Mouse (Mus musculus): ENCODE results near the gene Lrrc25.

Gene Lrrc25

DNA sequence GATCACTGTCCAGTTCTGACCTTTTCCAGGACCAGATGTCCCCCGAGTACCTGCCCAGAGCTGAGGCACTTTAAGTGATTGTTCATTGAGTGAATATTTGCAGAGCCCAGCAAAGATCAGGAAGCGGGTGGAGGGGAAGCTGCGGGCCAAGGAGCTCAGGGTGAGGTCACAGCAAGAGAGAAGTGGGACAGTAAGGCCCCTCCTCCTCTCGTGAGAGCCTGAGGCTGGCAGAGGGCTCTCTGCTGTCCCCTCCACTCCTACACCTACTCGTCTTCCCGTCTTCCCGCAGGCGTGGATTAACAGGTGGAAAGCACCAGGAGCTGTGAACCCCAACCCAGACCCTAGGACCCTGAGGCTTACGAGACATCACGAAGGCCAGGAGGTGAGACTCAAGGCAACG lies 690 bp downstream of the Lrrc25 start:
- peak in 1 of 2 experiments; percentile 49 for DNase-seq (ENCODE audit: low spot score in 2 of 2)

DNA sequence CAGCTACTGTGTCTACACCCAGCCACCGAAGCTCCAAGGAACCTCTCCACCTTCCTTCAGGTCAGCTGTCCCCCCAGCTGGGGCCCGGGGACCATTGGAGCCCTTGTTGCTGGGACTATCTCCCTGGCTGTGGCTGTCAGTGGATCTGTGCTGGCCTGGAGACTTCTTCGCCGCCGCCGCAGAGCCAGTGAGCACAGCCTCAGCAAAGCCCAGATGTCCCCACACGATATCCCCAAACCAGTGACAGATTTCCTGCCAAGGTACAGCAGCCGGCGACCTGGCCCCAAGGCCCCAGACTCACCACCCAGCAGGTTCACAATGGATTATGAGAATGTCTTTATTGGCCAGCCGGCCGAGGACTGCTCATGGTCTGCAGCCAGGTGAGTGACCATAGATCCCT lies 2.0 kb downstream of the Lrrc25 start:
- DNase-seq (ENCODE audit: low spot score in 2 of 2), result peak in 1 of 2 experiments; percentile 53

DNA sequence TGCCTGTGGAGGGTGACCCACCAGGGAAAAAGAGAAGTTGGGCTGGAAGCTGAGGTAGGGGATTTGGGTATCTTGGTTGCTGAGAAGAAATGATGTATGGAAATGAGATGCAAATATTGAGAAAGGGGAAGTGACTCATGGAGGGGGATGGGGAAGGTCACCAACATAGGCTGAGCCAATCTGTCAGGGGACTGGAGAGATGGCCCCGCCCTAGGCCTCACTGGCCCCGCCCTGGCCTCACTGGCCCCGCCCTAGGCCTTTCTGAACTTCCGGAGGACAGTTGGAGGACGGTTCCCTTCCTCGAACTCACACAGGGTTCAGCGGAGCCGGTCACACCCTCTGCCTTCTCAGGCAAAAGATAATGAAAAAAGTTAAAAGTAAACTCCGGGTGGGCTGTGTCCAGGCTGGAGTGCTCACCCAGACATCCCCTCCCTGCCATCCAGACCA lies 3.0 kb downstream of the Lrrc25 start:
- DNase-seq (ENCODE audit: low spot score in 2 of 2), result peak; percentile 73 to 91

DNA sequence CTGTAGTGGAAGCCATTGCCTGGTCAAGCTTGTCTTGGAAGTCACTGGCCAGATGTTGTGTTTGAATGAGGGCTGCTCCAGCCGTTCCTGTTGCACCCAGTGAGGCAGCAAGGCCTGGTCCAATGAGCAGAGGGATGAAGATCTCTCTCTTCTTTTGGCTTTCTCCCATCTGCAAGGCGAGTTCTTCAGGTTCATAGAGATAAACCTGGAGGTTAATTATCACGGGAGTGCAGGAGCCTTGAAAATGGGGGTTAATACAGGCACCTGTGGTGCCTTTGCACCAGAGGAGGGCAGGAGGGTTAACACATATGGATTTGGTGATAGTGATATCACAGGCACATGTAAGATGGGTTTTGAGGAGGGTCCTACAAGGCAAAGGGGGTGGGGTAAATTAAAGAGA lies 6.3 kb downstream of the Lrrc25 start:
- DNase-seq (ENCODE audit: low spot score in 2 of 2), result peak; percentile 42 to 46

DNA sequence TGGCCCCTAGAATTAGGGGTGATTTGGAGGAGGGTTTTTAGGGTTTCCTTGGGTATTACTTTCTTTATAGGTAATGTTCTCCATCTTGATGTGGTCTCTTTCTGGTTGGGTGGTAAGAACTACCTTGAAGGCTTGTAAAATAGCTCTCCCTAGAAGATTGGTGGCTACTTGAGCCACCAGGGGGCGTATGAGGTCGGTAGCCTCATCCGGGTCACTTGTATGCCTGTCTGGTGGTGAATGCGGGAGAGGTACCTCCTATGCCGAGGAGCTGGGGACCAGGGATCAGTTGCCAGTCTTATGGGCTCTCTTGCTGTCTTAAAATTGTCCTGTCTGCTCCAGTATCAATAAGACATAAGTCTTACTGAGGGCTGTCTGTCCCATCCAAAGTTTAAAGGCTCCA lies 9.1 kb downstream of the Lrrc25 start:
- DNase-seq (ENCODE audit: low spot score in 2 of 2), result peak in 1 of 2 experiments; percentile 74

DNA sequence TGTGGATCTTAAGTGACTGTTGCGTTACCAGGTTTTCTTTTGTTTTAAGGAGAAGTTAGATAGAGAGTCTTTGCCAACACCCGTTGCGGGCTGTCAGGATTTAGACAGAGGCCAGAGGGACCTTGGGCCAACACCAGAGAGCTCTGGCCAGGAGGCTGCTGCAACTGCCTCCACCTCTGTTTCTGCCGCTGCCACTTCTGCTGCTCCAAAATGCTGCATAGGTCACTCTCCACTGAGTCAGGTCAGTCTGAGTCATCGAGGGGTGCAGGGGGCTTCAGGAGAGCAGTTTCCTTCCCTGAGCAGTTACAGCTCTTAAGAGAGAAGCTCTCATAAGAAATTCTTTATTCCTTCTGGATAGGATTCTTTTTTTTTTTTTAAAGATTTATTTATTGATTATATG lies 11.1 kb downstream of the Lrrc25 start:
- no peak for DNase-seq (ENCODE audit: low spot score in 2 of 2)

DNA sequence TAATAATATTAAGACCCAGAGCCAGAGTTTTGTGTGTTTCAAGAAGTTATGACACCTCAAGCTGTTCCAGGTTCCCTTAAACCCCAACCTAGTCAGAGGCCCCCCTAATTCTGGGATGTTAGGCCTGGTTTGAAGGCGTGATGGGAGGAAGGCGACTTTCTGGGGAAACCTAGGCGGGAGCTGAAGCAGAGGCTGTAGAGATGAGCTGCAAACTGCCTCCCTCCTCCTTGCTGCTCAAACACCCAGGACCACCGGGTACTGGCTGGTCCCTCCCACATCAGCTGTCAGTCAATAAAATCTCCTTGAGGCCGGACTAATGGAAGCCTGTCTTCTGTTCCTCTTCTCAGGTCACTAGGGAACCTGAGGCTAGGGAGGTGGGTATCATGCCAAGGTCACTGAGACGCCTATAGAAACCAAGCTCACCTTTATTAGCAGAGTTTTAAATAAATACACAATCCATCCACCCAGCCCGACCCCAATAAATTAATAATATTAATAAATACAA lies 13.1 kb downstream of the Lrrc25 start:
- DNase-seq (ENCODE audit: low spot score in 2 of 2), result no peak

DNA sequence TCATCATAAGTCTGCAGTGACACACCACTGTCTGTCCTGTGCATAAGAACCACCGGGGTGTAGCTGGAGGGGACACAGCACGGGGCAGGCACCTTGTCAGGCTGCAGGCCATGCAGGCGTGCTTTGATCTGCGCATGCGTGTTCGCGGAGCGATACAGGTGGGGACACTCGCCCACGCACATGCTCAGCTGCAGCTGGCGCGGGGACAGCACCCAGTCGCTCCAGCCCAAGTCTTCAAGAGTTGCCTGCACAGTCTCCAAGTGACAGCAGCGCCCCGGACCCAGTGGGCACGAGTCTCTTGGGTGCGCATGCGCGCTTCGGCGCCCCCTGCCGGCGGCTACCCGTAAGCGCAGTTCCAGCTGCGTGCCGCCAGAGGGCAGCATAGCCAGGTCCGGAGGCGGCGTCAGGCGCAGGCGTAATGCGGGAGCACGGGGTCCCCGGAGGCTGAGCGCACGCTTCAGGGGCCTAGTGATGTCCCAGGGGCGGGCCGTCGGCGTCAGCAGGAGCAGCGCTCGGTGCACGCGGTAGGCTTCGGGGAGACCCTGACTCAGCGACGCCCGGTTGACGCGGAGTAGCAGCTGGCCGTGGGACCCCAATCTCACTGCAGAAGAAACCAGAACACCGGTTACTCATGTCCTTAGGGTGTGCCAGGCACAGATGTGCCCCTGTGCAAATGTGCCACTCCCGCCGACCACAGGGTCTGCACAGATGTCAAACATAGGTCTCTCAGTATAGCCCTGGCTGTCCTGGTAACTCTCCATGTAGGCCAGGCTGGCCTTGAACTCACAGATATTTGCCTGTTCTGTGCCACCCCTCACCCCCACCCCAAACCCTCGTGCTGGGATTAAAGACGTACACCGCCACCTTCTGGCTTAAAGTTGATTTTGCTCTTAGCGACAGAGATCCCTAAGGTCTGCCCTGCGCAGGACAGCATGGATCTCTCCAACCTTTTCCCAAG lies 13.9 kb downstream of the Lrrc25 start:
- peak; percentile 92 to 96 for DNase-seq (ENCODE audit: low spot score in 2 of 2)

DNA sequence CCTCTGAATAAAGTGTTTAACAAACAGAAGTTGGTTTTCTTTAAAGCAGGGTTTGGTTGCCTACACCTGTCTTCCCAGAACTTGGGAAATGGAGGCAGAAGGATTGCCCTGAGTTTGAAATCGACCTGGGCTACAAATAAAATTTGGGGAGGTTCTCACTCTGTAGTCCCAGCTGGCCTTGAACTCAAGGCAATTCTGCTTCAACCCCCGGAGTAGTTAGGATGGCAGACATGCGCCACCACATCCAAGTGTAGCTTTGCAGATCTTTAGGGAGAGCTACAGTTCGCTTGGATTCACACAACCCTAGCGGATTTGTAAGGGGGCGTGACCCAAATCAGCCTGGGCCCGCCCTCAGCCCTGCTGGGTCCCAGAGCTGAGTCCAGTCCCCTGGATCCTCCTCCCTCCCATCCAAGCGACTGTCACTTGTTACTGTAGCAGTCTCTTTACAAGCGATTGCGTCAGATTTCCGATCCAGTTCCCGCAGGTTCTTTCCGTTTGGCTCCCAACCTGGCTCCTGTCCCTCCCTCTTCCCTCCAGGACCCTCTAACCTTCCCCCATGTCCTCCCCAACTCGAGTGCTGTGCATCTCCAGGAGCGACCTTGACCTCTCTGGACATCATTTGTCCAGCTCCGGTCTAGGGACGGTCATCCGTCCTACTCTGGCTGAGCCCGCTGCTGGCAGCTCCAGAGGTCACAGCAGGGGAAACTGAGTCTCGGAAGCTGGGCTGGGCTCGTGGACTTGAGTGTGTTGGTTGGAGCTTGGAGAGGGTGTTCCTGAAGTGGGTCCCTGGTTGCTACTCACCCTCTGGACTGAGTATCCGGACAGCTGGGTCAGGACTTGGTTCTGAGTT lies 14.8 kb downstream of the Lrrc25 start:
- DNase-seq (ENCODE audit: low spot score in 2 of 2), result peak in 1 of 2 experiments; percentile 55

DNA sequence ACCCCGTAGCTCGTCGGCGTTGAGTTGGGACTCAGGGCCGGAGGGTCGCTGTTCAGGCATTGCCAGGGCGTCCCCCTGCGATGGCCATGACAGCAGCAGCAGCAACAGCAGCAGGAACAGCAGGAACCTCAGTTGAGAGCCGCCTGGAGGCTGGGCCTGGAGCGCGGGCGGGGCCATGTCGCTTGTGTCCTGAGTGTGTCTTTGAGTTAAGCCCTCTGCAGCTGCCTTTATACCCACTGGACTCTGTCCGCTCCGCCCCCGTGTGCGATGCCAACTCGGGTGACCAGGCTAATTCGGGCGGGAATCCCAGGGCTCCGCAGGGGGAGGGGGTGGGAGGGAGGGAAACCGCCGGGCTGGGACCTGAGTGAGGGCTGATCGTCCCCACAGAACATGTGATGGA lies 15.5 kb downstream of the Lrrc25 start:
- DNase-seq (ENCODE audit: low spot score in 2 of 2), result no peak

DNA sequence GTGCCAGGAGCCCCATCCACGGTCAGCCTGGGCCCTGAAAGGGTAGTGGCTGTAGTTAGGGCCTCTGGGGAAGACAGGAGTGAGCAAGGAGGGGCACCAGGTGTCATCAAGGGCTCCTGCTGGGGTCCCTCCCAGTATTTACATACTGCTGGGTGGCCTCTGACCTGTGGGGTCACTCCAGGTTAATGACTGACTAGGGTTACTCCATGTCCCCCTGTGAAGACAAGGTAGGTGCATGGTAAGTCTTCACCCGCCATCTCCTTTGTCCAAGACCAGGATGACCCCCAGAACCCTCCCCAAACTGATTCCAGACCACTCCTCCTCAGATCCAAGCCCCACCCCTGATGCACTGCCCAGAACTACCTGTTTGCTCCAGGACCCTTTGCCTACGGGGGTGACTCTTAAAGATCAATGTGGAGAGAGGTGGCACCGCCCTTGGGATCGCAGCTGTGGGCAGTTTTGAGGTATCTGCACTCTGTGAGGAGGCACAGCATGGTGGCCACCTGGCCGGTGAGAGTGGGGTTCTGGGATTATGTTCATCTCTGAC lies 16.5 kb downstream of the Lrrc25 start, which contains the start of gene Gdf15:
TSS of gene Gdf15 (minus strand) at position 111 of the 547 bp plus-strand sequence.
- no peak for DNase-seq (ENCODE audit: low spot score in 2 of 2)

DNA sequence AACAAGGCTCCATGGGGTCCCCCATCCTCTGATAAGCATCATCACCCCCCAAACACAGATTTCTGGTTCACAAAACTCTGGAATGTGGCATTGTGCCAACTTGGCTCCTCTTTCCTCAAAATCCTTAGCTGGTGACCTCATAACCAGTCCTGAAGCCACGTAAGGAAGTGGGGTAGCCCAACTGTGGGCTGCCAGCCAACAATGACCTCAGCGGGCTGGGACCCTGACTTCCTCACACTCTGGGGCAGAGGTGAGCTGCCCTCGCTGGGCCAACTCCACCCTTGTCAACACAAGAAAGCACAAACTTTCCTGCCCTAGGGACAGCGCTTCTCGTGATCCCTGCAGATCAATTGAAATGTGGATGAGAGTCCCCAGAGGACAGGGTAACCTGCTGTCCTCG lies 18.1 kb downstream of the Lrrc25 start:
- no peak for DNase-seq (ENCODE audit: low spot score in 2 of 2)

DNA sequence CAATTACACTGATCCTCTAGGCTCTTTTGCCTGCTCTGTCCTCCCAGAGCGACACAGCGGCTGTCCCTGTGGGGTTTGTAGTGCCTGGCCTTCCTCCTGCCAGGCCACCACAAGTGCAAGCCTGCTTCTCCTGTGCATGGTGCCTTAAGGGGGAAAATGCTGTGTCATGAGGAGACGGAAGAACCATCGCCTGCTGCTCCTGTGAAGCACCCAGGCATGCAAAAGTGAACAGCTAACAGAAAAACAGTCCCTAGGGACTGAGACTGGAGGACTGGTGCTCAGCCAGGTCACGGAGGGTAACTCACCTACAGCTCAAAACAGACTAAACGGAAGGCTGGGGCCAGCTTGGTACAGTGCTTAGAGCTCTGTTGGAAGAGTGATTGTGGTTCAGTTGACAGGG lies 19.6 kb downstream of the Lrrc25 start:
- DNase-seq (ENCODE audit: low spot score in 2 of 2), result peak in 1 of 2 experiments; percentile 45

DNA sequence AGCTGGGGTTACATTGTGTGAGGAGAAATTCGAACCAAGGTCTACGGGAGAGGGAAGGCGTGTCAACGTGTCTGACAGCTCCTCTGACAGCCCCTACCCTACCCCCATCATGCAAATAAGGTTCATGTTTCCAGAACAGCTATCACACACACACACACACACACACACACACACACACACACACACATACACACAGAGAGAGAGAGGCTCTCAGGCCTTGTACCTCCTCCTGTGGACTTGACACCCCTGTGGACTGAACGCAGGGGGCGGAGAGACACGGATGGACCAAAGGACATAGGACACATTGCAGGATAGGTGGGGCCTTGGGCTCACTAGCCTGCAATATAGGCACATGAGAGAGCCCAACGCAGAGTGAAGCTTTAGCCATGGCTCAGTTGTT lies 20.9 kb downstream of the Lrrc25 start:
- no peak for DNase-seq (ENCODE audit: low spot score in 2 of 2)

DNA sequence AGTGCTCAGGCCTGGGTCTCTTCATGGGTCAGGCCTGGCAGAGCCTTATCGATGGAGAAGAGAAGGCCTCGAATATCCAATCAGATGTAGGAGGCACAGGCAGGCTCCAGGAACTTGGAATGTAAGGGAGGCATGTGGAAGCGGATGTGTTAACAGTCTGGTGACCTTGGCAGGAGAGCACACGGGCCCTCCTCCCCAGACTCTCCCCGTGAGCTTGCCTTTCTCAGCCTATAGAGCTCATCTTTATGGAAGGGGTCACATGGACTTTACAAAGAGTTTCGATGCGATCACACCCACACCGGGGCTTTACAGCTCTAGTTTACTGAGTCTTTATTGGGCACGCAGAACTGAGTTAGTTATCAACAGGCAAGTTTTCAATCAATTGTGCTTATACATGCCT lies 22.8 kb downstream of the Lrrc25 start:
- no peak for DNase-seq (ENCODE audit: low spot score in 2 of 2)

DNA sequence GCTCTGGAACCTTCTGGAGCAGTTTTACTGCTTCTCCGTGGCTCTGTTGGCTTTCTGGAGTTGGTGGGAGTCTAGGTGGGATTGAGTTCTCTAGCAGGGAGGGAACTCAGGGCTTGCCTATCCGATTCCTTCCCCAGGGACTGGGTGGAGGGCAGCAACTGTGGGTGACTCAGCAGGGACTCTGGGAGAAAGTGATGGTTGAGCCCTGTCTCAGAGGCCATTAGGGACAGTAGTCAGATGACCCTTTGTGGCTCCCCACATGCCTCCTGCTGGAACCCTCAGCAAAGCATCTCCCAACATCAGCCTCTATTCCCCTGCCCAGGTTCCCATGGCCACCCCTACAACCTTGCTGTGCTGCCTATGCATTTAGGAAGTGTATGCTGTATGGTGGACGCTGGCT lies 27.1 kb downstream of the Lrrc25 start:
- no peak for DNase-seq (ENCODE audit: low spot score in 2 of 2)

DNA sequence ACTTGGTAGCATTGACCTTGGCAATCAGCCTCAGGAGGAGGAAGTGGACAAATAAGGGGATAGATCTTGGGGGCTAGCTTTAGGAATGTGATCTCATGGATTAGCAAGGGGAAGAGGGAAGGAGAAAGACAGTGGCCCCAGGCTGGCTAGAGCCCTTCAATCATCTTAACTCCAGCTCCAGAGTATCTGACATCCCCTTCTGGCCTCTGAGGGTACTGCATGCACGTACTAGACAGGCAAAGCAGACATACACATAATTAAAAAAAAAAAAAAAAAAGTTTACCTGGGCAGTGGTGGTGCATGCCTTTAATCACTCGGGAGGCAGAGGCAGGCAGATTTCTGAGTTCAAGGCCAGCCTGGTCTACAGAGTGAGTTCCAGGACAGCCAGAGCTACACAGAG lies 28.1 kb downstream of the Lrrc25 start:
- peak in 1 of 2 experiments; percentile 76 for DNase-seq (ENCODE audit: low spot score in 2 of 2)

DNA sequence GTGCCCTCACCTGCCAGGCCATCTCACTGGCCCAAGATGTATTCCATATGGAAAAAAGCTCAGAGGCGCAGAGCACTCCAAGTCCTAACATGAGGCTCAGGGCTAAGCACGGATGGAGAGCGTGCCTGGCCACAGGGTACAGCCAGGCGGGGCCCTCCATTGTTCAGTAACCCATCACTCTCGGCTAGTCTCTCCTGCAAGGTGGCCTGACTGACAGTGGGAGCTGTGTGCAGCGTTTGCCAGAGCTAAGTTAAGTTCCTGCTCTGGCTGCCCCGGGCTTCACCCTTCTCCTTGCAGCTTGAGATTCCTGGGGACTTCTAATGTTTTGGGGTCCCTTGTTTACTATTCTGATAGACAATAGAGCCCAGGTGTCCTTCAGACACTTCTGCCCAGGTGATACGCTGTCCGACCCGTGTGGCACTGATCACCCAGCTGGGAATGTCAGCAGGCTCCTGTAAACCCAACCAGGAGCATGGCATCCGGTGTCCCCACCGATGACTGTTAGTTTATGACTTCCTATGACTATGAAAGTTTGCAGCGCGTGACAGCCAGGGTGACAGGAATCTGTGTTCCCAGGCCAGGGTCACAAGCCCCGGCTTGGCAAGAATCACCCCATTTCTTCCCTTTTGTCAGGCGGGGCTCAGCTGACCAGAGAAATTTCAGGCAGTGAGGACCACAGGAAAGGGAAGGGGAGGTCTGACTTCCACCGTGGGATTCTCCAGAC lies 29.7 kb downstream of the Lrrc25 start:
- no peak for DNase-seq (ENCODE audit: low spot score in 2 of 2)

DNA sequence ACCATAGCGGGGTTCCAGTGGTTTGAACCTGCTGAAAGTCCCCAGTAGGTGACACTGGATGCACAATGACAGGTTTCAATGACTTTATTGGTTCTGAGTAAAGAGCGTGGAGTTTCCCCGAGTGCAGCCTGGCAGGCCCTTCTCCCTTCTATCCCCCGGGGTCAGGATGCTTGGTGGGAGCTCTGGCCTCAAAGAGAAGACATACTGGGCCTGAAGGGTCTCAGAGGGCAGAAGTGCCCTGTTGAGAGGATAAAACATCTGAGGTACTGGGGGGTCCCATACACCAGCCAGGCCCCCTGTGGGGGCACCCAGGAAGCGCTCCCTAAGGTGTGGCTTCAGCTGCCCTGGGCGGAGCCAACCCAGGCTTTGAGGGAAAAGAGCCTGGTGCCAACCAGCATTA lies 30.4 kb downstream of the Lrrc25 start:
- no peak for DNase-seq (ENCODE audit: low spot score in 2 of 2)

DNA sequence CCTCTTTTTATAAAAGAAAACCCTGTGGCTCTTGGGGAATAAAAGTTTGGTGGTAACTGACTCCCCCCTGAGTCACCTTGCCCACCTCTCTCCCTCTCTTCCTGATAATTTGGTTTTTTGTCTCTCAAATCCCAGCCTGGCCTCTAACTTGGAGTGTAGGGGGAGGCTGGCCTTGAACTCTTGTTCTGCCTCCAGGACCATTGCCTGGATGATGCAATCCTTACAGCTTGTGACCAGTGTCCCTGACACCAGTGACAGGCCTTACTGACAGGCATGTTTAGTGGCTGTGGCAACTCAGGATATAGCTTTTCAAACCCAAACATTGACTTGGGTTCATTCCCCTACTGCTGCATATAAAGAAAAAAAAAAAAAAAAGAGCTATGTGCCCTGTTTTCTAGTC lies 30.8 kb downstream of the Lrrc25 start:
- DNase-seq (ENCODE audit: low spot score in 2 of 2), result no peak
